Mouse (Mus musculus) ES-Bruce4 (cell line): ENCODE measurements around the gene Fam160b1. TPM values are rescaled to one million over a fixed set of nuclear protein-coding genes. Genes with fewer than 3 reads are reported as not detected.

ENCODE experiments used
- H3K27ac ChIP-seq: 2 replicates; pipeline ENCODE4 v1.5.1; 2012; ENCODE audit warnings: low read length, inconsistent platforms; ENCODE audit not compliant: insufficient read depth
- H3K27me3 ChIP-seq: 2 replicates; pipeline ENCODE4 v1.6.1; 2012; ENCODE audit warnings: mild to moderate bottlenecking, low read length, inconsistent platforms; ENCODE audit not compliant: control insufficient read depth, poor library complexity, insufficient read depth, severe bottlenecking
- H3K36me3 ChIP-seq: 2 replicates; pipeline ENCODE4 v1.6.1; 2012; ENCODE audit warnings: inconsistent platforms, mild to moderate bottlenecking, low read length, moderate library complexity; ENCODE audit not compliant: control insufficient read depth, poor library complexity, insufficient read depth, severe bottlenecking
- H3K4me1 ChIP-seq: one replicate; pipeline ENCODE4 v1.8.1; 2011; ENCODE audit warnings: low read length; ENCODE audit not compliant: control insufficient read depth, insufficient read depth
- H3K4me3 ChIP-seq: 2 replicates; pipeline ENCODE4 v1.5.1; 2011; ENCODE audit warnings: low read depth, mild to moderate bottlenecking, low read length
- H3K9ac ChIP-seq: 2 replicates; pipeline ENCODE4 v1.6.1; 2012; ENCODE audit warnings: low read depth, mild to moderate bottlenecking, inconsistent platforms; ENCODE audit not compliant: poor library complexity, severe bottlenecking
- H3K9me3 ChIP-seq: replicated peaks from 2 replicates; pipeline ENCODE4 v1.6.1; 2012; ENCODE audit warnings: mild to moderate bottlenecking, low read length, inconsistent platforms; ENCODE audit not compliant: control insufficient read depth, poor library complexity, insufficient read depth, severe bottlenecking
- CTCF ChIP-seq: IDR thresholded peaks from one replicate; pipeline ENCODE4 v1.8.1; 2011; ENCODE audit warnings: low read depth, low read length
- EP300 ChIP-seq: IDR thresholded peaks from 2 replicates; pipeline ENCODE4 v1.6.1; 2011; ENCODE audit warnings: low read depth, low read length; ENCODE audit not compliant: insufficient read depth
- POLR2A ChIP-seq: IDR thresholded peaks from one replicate; pipeline ENCODE4 v1.8.1; 2011; ENCODE audit warnings: low read length; ENCODE audit not compliant: insufficient read depth
- polyA plus RNA-seq: library from polyadenylated mRNA; stranded (reverse); fragments of >200 nt; gene quantifications from 2 replicates; pipeline ENCODE4 v1.2.4, GENCODE M21; 2011; ENCODE audit warnings: low read depth; ENCODE audit not compliant: missing spikeins, insufficient read depth, insufficient read length

Fam160b1 gene
- polyA plus RNA-seq, 1 experiment = 26.1 TPM

- Histone ChIP-seq H3K9me3 (no peaks in the 10 kb centered on the region), H3K4me3 (no peak overlapping the region), H3K36me3 (no peaks in the 10 kb centered on the region), H3K27ac (no peak overlapping the region), H3K9ac (no peak overlapping the region), H3K4me1 (no peaks in the 10 kb centered on the region), H3K27me3 (no peaks in the 10 kb centered on the region; the same call in 1 of the 2 replicates)
- no peak for TF ChIP-seq POLR2A
- TF ChIP-seq CTCF = no peak
- no peak for TF ChIP-seq EP300
Observed at GRCm38 (mm10) chr19:57436586-57437021, 76.1 kb downstream of the Fam160b1 start.

DNA sequence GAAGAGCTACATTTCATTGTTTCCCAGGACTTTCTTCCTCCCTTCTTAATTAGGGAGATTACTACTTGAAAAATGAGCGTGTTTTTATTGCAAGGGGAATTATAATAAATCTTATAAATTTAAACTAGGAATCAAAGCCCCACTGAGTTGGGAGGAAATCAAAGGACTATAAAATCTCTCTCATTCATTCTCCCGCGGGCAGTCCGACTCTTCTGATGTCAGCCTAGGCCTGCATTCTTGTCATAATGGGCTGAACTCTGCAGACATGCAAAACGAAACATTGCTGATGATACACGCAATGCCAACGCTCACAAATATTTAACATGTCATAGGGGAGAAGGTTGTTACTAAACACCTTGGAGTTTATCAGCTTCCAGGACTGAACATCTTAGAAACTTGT lies 76.6 kb downstream of the Fam160b1 start:
- Histone ChIP-seq H3K4me1 (no peaks in the 10 kb centered on the region), H3K27me3 (no peaks in the 10 kb centered on the region; the same call in 1 of the 2 replicates), H3K27ac (no peak overlapping the region), H3K4me3 (no peak overlapping the region), H3K9me3 (no peaks in the 10 kb centered on the region), H3K36me3 (no peaks in the 10 kb centered on the region), H3K9ac (no peak overlapping the region)
- TF ChIP-seq POLR2A (no peak), CTCF (no peak), EP300 (no peak)

Other genes starting within 250 kb of the Fam160b1 start
- 12.2 and 13.9 TPM in 2 replicates for gene Ablim1, start 45.8 kb upstream of the Fam160b1 start, polyA plus RNA-seq
- gene Trub1, start 92.2 kb downstream of the Fam160b1 start, polyA plus RNA-seq = 39.6 and 42.4 TPM in 2 replicates